Mouse (Mus musculus) limb, embryonic 10.5 days (tissue): ENCODE data around the gene Ccdc57. TPM values are rescaled to one million over a fixed set of nuclear protein-coding genes. Genes with fewer than 3 reads are reported as not detected.

ENCODE experiments used
- DNase-seq: peaks from one replicate; pipeline ENCODE4 v3.0.0-alpha.2; 2017; ENCODE audit warnings: low spot score
- H3K27ac ChIP-seq: fragments of 300-500 bp; sonication (generic); 2 replicates; pipeline ENCODE4 v1.5.1; 2016; ENCODE audit warnings: mild to moderate bottlenecking
- H3K27me3 ChIP-seq: fragments of 300-500 bp; sonication (generic); 2 replicates; pipeline ENCODE4 v1.6.1; 2016; ENCODE audit warnings: low read depth, mild to moderate bottlenecking; ENCODE audit not compliant: poor library complexity, severe bottlenecking
- H3K36me3 ChIP-seq: fragments of 300-500 bp; sonication (generic); 2 replicates; pipeline ENCODE4 v1.6.1; 2016; ENCODE audit warnings: mild to moderate bottlenecking, moderate library complexity
- H3K4me1 ChIP-seq: fragments of 300-500 bp; sonication (generic); 2 replicates; pipeline ENCODE4 v1.6.1; 2016
- H3K4me3 ChIP-seq: fragments of 300-500 bp; sonication (generic); 2 replicates; pipeline ENCODE4 v1.5.1; 2016; ENCODE audit warnings: mild to moderate bottlenecking, moderate library complexity
- H3K9me3 ChIP-seq: fragments of 300-500 bp; sonication (generic); replicated peaks from 2 replicates; pipeline ENCODE4 v1.6.1; 2016; ENCODE audit warnings: mild to moderate bottlenecking
- WGBS: fragments of 180-500 bp; shearing (Covaris S2); methylation state at CpG from one replicate; pipeline ENCODE4 v1.1.7; 2016; 5-methylcytosine and 5-hydroxymethylcytosine counted together
- polyA plus RNA-seq: library from polyadenylated mRNA; unstranded; fragments of >200 nt; fragmentation: Nextera tagmentation; extraction: Ambion mirVana; gene quantifications from 2 replicates; pipeline ENCODE4 v1.2.1, GENCODE M21; 2016

Gene Ccdc57
- polyA plus RNA-seq, 1 experiment from 2014 or later, result 7.2 TPM

GRCm38 (mm10) chr11:120825289-120825863 is 107.3 kb downstream of the Ccdc57 start:
- no peak for DNase-seq
- H3K27ac ChIP-seq, result peak overlapping the region; percentile 98
- H3K4me1 ChIP-seq, result peaks cover 48% of the 10 kb centered on the region
- no peaks in the 10 kb centered on the region for H3K9me3 ChIP-seq
- no peaks in the 10 kb centered on the region for H3K27me3 ChIP-seq
- H3K4me3 ChIP-seq, result peak overlapping the region; percentile 91
- peaks cover 35% of the 10 kb centered on the region for H3K36me3 ChIP-seq
- WGBS, result 38% methylated on average over 4 of the region's 4 CpGs

- 0% methylated on average over 21 of the region's 21 CpGs for WGBS
- H3K27ac ChIP-seq, result peak overlapping the region; percentile 98
- peak overlapping the region; percentile 91 for H3K4me3 ChIP-seq
- no peaks in the 10 kb centered on the region for H3K9me3 ChIP-seq
- peaks cover 48% of the 10 kb centered on the region for H3K4me1 ChIP-seq
- H3K36me3 ChIP-seq, result peaks cover 37% of the 10 kb centered on the region
- DNase-seq, result peak; percentile 77
- no peaks in the 10 kb centered on the region for H3K27me3 ChIP-seq
These were observed 107.8 kb downstream of the Ccdc57 start for GRCm38 (mm10) chr11:120824787-120825288.

GRCm38 (mm10) chr11:120823956-120824786 is 108.5 kb downstream of the Ccdc57 start, which contains the start of gene Fasn:
TSS of gene Fasn (minus strand) at chr11:120824547.
- H3K4me3 ChIP-seq, result peak within 1 kb of the TSS; percentile 91
- H3K36me3 ChIP-seq, result peaks cover 44% of the 10 kb centered on the region
- H3K27ac ChIP-seq, result peak within 1 kb of the TSS; percentile 98
- no peaks in the 10 kb centered on the region for H3K27me3 ChIP-seq
- WGBS, result under 1% methylated on average over 109 of the region's 109 CpGs
- peak; percentile 98 for DNase-seq
- peaks cover 48% of the 10 kb centered on the region for H3K4me1 ChIP-seq
- no peaks in the 10 kb centered on the region for H3K9me3 ChIP-seq

- DNase-seq, result no peak
- Histone ChIP-seq H3K27ac (peak overlapping the region; percentile 98), H3K4me1 (peaks cover 48% of the 10 kb centered on the region), H3K9me3 (no peaks in the 10 kb centered on the region), H3K4me3 (peak overlapping the region; percentile 91), H3K27me3 (no peaks in the 10 kb centered on the region), H3K36me3 (peaks cover 50% of the 10 kb centered on the region)
- under 1% methylated on average over 40 of the region's 40 CpGs for WGBS
These were observed 109.1 kb downstream of the Ccdc57 start for GRCm38 (mm10) chr11:120823551-120823947.

- peak overlapping the region; percentile 91 for H3K4me3 ChIP-seq
- DNase-seq, result no peak
- H3K27ac ChIP-seq, result peak overlapping the region; percentile 98
- H3K36me3 ChIP-seq, result peaks cover 56% of the 10 kb centered on the region
- no peaks in the 10 kb centered on the region for H3K27me3 ChIP-seq
- no peaks in the 10 kb centered on the region for H3K9me3 ChIP-seq
- WGBS, result 1% methylated on average over 14 of the region's 14 CpGs
- H3K4me1 ChIP-seq, result peaks cover 48% of the 10 kb centered on the region
These were observed 109.7 kb downstream of the Ccdc57 start for GRCm38 (mm10) chr11:120822831-120823550.

GRCm38 (mm10) chr11:120822321-120822720 is 110.4 kb downstream of the Ccdc57 start:
- no peak for DNase-seq

GRCm38 (mm10) chr11:120821076-120821922 is 111.4 kb downstream of the Ccdc57 start:
- H3K27ac ChIP-seq, result 0 out of 2 replicates have a peak overlapping the region, but pooled peaks have one; percentile 12
- WGBS, result 91% methylated on average over 14 of the region's 14 CpGs
- peaks cover 72% of the 10 kb centered on the region for H3K36me3 ChIP-seq
- DNase-seq, result no peak
- peak overlapping the region; percentile 91 for H3K4me3 ChIP-seq
- peaks cover 45% of the 10 kb centered on the region for H3K4me1 ChIP-seq
- H3K27me3 ChIP-seq, result no peaks in the 10 kb centered on the region
- H3K9me3 ChIP-seq, result no peaks in the 10 kb centered on the region

More at GRCm38 (mm10) chr11:120822321-120822720, 110.4 kb downstream of the Ccdc57 start:
- Histone ChIP-seq H3K4me1 (peaks cover 48% of the 10 kb centered on the region), H3K9me3 (no peaks in the 10 kb centered on the region), H3K36me3 (peaks cover 63% of the 10 kb centered on the region), H3K27ac (peak overlapping the region; percentile 98), H3K4me3 (peak overlapping the region; percentile 91), H3K27me3 (no peaks in the 10 kb centered on the region)
- WGBS, result 72% methylated on average over 4 of the region's 4 CpGs

GRCm38 (mm10) chr11:120820546-120820945 is 112.1 kb downstream of the Ccdc57 start:
- WGBS, result 93% methylated on average over 14 of the region's 14 CpGs
- H3K27ac ChIP-seq, result 0 out of 2 replicates have a peak overlapping the region, but pooled peaks have one; percentile 12
- DNase-seq, result no peak
- H3K4me1 ChIP-seq, result peaks cover 37% of the 10 kb centered on the region
- H3K9me3 ChIP-seq, result no peaks in the 10 kb centered on the region
- 0 out of 2 replicates have a peak overlapping the region, but pooled peaks have one; percentile 13 for H3K4me3 ChIP-seq
- no peaks in the 10 kb centered on the region for H3K27me3 ChIP-seq
- H3K36me3 ChIP-seq, result peaks cover 75% of the 10 kb centered on the region

GRCm38 (mm10) chr11:120819556-120819955 is 113.1 kb downstream of the Ccdc57 start:
- peaks cover 85% of the 10 kb centered on the region for H3K36me3 ChIP-seq
- no peak overlapping the region for H3K27ac ChIP-seq
- peaks cover 29% of the 10 kb centered on the region for H3K4me1 ChIP-seq
- WGBS, result 97% methylated on average over 6 of the region's 6 CpGs
- no peaks in the 10 kb centered on the region for H3K27me3 ChIP-seq
- no peak for DNase-seq
- H3K4me3 ChIP-seq, result no peak overlapping the region
- H3K9me3 ChIP-seq, result no peaks in the 10 kb centered on the region

- Histone ChIP-seq H3K4me1 (peaks cover 24% of the 10 kb centered on the region), H3K27ac (no peak overlapping the region), H3K4me3 (no peak overlapping the region), H3K36me3 (peaks cover 98% of the 10 kb centered on the region), H3K9me3 (no peaks in the 10 kb centered on the region), H3K27me3 (no peaks in the 10 kb centered on the region)
- DNase-seq, result no peak
- 98% methylated on average over 13 of the region's 13 CpGs for WGBS
These were observed 114.4 kb downstream of the Ccdc57 start for GRCm38 (mm10) chr11:120818251-120818650.

- no peaks in the 10 kb centered on the region for H3K27me3 ChIP-seq
- no peak overlapping the region for H3K4me3 ChIP-seq
- no peak overlapping the region for H3K27ac ChIP-seq
- WGBS, result 94% methylated on average over 6 of the region's 6 CpGs
- no peaks in the 10 kb centered on the region for H3K9me3 ChIP-seq
- peaks cover 100% of the 10 kb centered on the region for H3K36me3 ChIP-seq
- H3K4me1 ChIP-seq, result peaks cover 16% of the 10 kb centered on the region
- DNase-seq, result no peak
These were observed 115.3 kb downstream of the Ccdc57 start for GRCm38 (mm10) chr11:120817358-120817757.

- H3K27me3 ChIP-seq, result no peaks in the 10 kb centered on the region
- no peaks in the 10 kb centered on the region for H3K4me1 ChIP-seq
- H3K4me3 ChIP-seq, result no peak overlapping the region
- WGBS, result 96% methylated on average over 16 of the region's 16 CpGs
- no peaks in the 10 kb centered on the region for H3K9me3 ChIP-seq
- H3K27ac ChIP-seq, result no peak overlapping the region
- H3K36me3 ChIP-seq, result peaks cover 100% of the 10 kb centered on the region
- no peak for DNase-seq
These were observed 120.6 kb downstream of the Ccdc57 start for GRCm38 (mm10) chr11:120812068-120812467.
